Mouse (Mus musculus) gastrocnemius, adult 2 months (tissue): ENCODE measurements around the gene Bcan. TPM values are rescaled to one million over a fixed set of nuclear protein-coding genes. Genes with fewer than 3 reads are reported as not detected.

ENCODE experiments used
- DNase-seq: peaks from one replicate; pipeline ENCODE4 v3.0.0; 2022
- H3K27ac ChIP-seq: fragments of 200-600 bp; 2 replicates; pipeline ENCODE4 v1.8.1; 2022; ENCODE audit warnings: mild to moderate bottlenecking
- H3K4me3 ChIP-seq: fragments of 200-600 bp; 2 replicates; pipeline ENCODE4 v1.8.1; 2022; ENCODE audit warnings: mild to moderate bottlenecking, moderate library complexity
- CTCF ChIP-seq: fragments of 200-600 bp; IDR thresholded peaks from 2 replicates; pipeline ENCODE4 v1.8.1; 2022; ENCODE audit warnings: antibody characterized with exemption, mild to moderate bottlenecking, moderate library complexity
- intact Hi-C: fragments of 180-260 bp; cut with DNase I; formaldehyde crosslinking; loops from one replicate; pipeline ENCODE4 v1.15.1; 2025
- long read RNA-seq, 2 experiments: library from polyadenylated mRNA; stranded (forward); transcript quantifications; one replicate each; pipeline ENCODE4 v2.0.0; 2021
- total RNA-seq, 2 experiments: library from RNA; stranded (reverse); gene quantifications; 2 replicates each; pipeline ENCODE4 v1.2.3; 2021

Gene Bcan
- total RNA-seq, result not detected
- long read RNA-seq, experiment 1, partial matches to known transcripts, result 1 of 1 reads
- long read RNA-seq, experiment 1, other reads (novel, unspliced or antisense), result 0 of 1 reads
- long read RNA-seq, experiment 2, result 0 reads

GRCm38 (mm10) chr3:88000181-88000580 lies at the start of gene Bcan:
Bcan (minus strand) TSS chr3:88000230.
- no peak for DNase-seq
- intact Hi-C loops, result no loop called here
- TF ChIP-seq CTCF, result no peak
- peak within 1 kb of the TSS; percentile 57 for H3K4me3 ChIP-seq
- H3K27ac ChIP-seq, result no peak within 1 kb of the TSS

GRCm38 (mm10) chr3:88049532-88049931 lies 49.5 kb upstream of the Bcan start:
- TF ChIP-seq CTCF, result no peak
- no peak overlapping the region for H3K27ac ChIP-seq
- no peak for DNase-seq
- intact Hi-C loops, result no loop called here
- no peak overlapping the region for H3K4me3 ChIP-seq

- Histone ChIP-seq H3K27ac (peak within 1 kb of the TSS; percentile 84), H3K4me3 (peak within 1 kb of the TSS; percentile 89)
- peak; percentile 88 for DNase-seq
- intact Hi-C loops, result no loop called here
- no peak for TF ChIP-seq CTCF
These were observed 42.8 kb upstream of the Bcan start, which contains the start of gene Gpatch4 for GRCm38 (mm10) chr3:88042661-88043421. Gpatch4 (plus strand) TSS chr3:88043108.

- no peak for TF ChIP-seq CTCF
- Histone ChIP-seq H3K4me3 (no peak overlapping the region), H3K27ac (no peak overlapping the region)
- DNase-seq, result no peak
- intact Hi-C loops, result no loop called here
These were observed 35.7 kb upstream of the Bcan start for GRCm38 (mm10) chr3:88035561-88036293.

GRCm38 (mm10) chr3:88033506-88033905 lies 33.5 kb upstream of the Bcan start:
- no peak for TF ChIP-seq CTCF
- DNase-seq, result no peak
- Histone ChIP-seq H3K27ac (no peak overlapping the region), H3K4me3 (no peak overlapping the region)
- intact Hi-C loops, result no loop called here

- peak; percentile 31 for DNase-seq
- intact Hi-C loops, result no loop called here
- Histone ChIP-seq H3K4me3 (peak overlapping the region; percentile 26), H3K27ac (no peak overlapping the region)
- TF ChIP-seq CTCF, result no peak
These were observed 30.8 kb upstream of the Bcan start for GRCm38 (mm10) chr3:88030608-88031395.

- DNase-seq, result no peak
- TF ChIP-seq CTCF, result peak; percentile 64
- intact Hi-C loops, result loop anchor here (5.0 kb wide), 1 partner anchor 45 kb away; no protein-coding TSS in a partner anchor
- Histone ChIP-seq H3K4me3 (no peak within 1 kb of the TSS), H3K27ac (no peak within 1 kb of the TSS)
These were observed 27.6 kb upstream of the Bcan start, which contains the start of gene Hapln2 for GRCm38 (mm10) chr3:88027434-88028186. Hapln2 (minus strand) TSS chr3:88027583.

GRCm38 (mm10) chr3:88026823-88027222 lies 26.8 kb upstream of the Bcan start:
- Histone ChIP-seq H3K27ac (no peak overlapping the region), H3K4me3 (no peak overlapping the region)
- DNase-seq, result no peak
- TF ChIP-seq CTCF, result no peak
- intact Hi-C loops, result loop anchor here (5.0 kb wide), 1 partner anchor 45 kb away; no protein-coding TSS in a partner anchor

- DNase-seq, result no peak
- TF ChIP-seq CTCF, result no peak
- Histone ChIP-seq H3K27ac (0 out of 2 replicates have a peak overlapping the region, but pooled peaks have one; percentile 35), H3K4me3 (peak overlapping the region; percentile 83)
- intact Hi-C loops, result loop anchor here (5.0 kb wide), 1 partner anchor 34 kb away; the partner anchor contains the start of gene Naxe
These were observed 23.4 kb upstream of the Bcan start for GRCm38 (mm10) chr3:88023192-88024074.

GRCm38 (mm10) chr3:88022322-88023191 lies 22.5 kb upstream of the Bcan start:
- H3K27ac ChIP-seq, result 0 out of 2 replicates have a peak overlapping the region, but pooled peaks have one; percentile 35
- intact Hi-C loops, result loop anchor here (5.0 kb wide), 1 partner anchor 35 kb away; the partner anchor contains the start of gene Naxe
- no peak for TF ChIP-seq CTCF
- peak; percentile 94 for DNase-seq
- peak overlapping the region; percentile 83 for H3K4me3 ChIP-seq
